Mouse (Mus musculus) heart, postnatal 0 days (tissue): Measurements from ENCODE around the gene Eral1.

Experiments used
- CTCF ChIP-seq: IDR thresholded peaks from 2 replicates; pipeline ENCODE4 v1.5.1; 2016; ENCODE audit warnings: antibody characterized with exemption, control low read depth, low read depth
- EP300 ChIP-seq: IDR thresholded peaks from 2 replicates; pipeline ENCODE4 v1.6.1; 2016; ENCODE audit warnings: antibody characterized with exemption, low read depth

- TF ChIP-seq CTCF = no peak
- TF ChIP-seq EP300 = no peak
Observed at GRCm38 (mm10) chr11:78097077-78097476, 16.9 kb upstream of the Eral1 start.
